Mouse (Mus musculus) lung, adult 2 months (tissue): ENCODE data around the gene Napa. TPM values are rescaled to one million over a fixed set of nuclear protein-coding genes. Genes with fewer than 3 reads are reported as not detected.
A peak's percentile ranks its signal among the peaks of the same experiment; 100 is the strongest.

ENCODE experiments used
- DNase-seq: peaks from one replicate; pipeline ENCODE4 v3.0.0; 2022
- H3K4me1 ChIP-seq: fragments of 200-500 bp; 2 replicates; pipeline ENCODE4 v1.6.1; 2011; ENCODE audit warnings: low read length; ENCODE audit not compliant: control insufficient read depth, insufficient read depth
- H3K4me3 ChIP-seq: fragments of 200-500 bp; replicated peaks from 2 replicates; pipeline ENCODE3; 2011; ENCODE audit warnings: low read depth, mild to moderate bottlenecking, control low read depth, low read length; ENCODE audit errors: extremely low read depth
- CTCF ChIP-seq: fragments of 200-500 bp; IDR thresholded peaks from 2 replicates; pipeline ENCODE4 v1.5.1; 2011; ENCODE audit warnings: mild to moderate bottlenecking, low read length, control low read depth; ENCODE audit not compliant: insufficient read depth
- POLR2A ChIP-seq: fragments of 200-500 bp; IDR thresholded peaks from 2 replicates; pipeline ENCODE4 v1.6.1; 2011; ENCODE audit warnings: low read depth, mild to moderate bottlenecking, control low read depth, low read length, borderline replicate concordance; ENCODE audit errors: extremely low read depth
- WGBS: fragments of 180-500 bp; shearing (Covaris S2); methylation state at CpG from one replicate; pipeline ENCODE4 v1.1.7; 2018; 5-methylcytosine and 5-hydroxymethylcytosine counted together
- polyA plus RNA-seq: library from polyadenylated mRNA; depleted of rRNA; stranded (reverse); fragments of >200 nt; gene quantifications from 2 replicates; pipeline ENCODE4 v1.2.3, GENCODE M21; 2012; rRNA removed

The Napa gene
- polyA plus RNA-seq, 1 experiment = 157 TPM

- WGBS = 54% methylated on average over 9 of the region's 9 CpGs
- Histone ChIP-seq H3K4me1 (no peaks in the 10 kb centered on the region), H3K4me3 (no peak overlapping the region)
- TF ChIP-seq POLR2A = no peak
- no peak for TF ChIP-seq CTCF
- DNase-seq = no peak
Measured at GRCm38 (mm10) chr7:16150191-16151145, 52.2 kb downstream of the Napa start.

- 20% methylated on average over 10 of the region's 10 CpGs for WGBS
- DNase-seq = peak; percentile 44
- Histone ChIP-seq H3K4me1 (no peaks in the 10 kb centered on the region; the same call in 1 of the 2 replicates), H3K4me3 (no peak overlapping the region)
- TF ChIP-seq POLR2A (no peak), CTCF (peak; percentile 56)
Measured at GRCm38 (mm10) chr7:16153522-16153921, 55.3 kb downstream of the Napa start.

- Histone ChIP-seq H3K4me3 (no peak overlapping the region), H3K4me1 (no peaks in the 10 kb centered on the region; the same call in 1 of the 2 replicates)
- TF ChIP-seq POLR2A (no peak), CTCF (no peak)
- DNase-seq = no peak
- WGBS = 46% methylated on average over 9 of the region's 9 CpGs
Measured at GRCm38 (mm10) chr7:16155132-16155872, 57.0 kb downstream of the Napa start.

- H3K4me1 ChIP-seq = no peaks in the 10 kb centered on the region; the same call in 1 of the 2 replicates
- 51% methylated on average over 8 of the region's 8 CpGs for WGBS
- no peak overlapping the region for H3K4me3 ChIP-seq
- TF ChIP-seq CTCF (no peak), POLR2A (no peak)
- DNase-seq = no peak
Measured at GRCm38 (mm10) chr7:16156105-16156714, 58.0 kb downstream of the Napa start.

GRCm38 (mm10) chr7:16158735-16159134 lies 60.5 kb downstream of the Napa start:
- no peak for DNase-seq
- H3K4me1 ChIP-seq = no peaks in the 10 kb centered on the region; the same call in 1 of the 2 replicates
- TF ChIP-seq POLR2A = no peak
- TF ChIP-seq CTCF = no peak
- WGBS = 10% methylated on average over 39 of the region's 39 CpGs
- no peak overlapping the region for H3K4me3 ChIP-seq

GRCm38 (mm10) chr7:16160702-16161101 lies 62.4 kb downstream of the Napa start:
- no peak overlapping the region for H3K4me3 ChIP-seq
- WGBS = 63% methylated on average over 3 of the region's 3 CpGs
- no peak for DNase-seq
- TF ChIP-seq POLR2A (no peak), CTCF (no peak)
- no peaks in the 10 kb centered on the region for H3K4me1 ChIP-seq

- no peak overlapping the region for H3K4me3 ChIP-seq
- H3K4me1 ChIP-seq = no peaks in the 10 kb centered on the region
- no peak for DNase-seq
- TF ChIP-seq POLR2A (no peak), CTCF (no peak)
- 88% methylated on average over 9 of the region's 9 CpGs for WGBS
Measured at GRCm38 (mm10) chr7:16161302-16161701, 63.0 kb downstream of the Napa start.

GRCm38 (mm10) chr7:16162036-16162435 lies 63.8 kb downstream of the Napa start:
- WGBS = 72% methylated on average over 7 of the region's 7 CpGs
- Histone ChIP-seq H3K4me3 (no peak overlapping the region), H3K4me1 (no peaks in the 10 kb centered on the region)
- TF ChIP-seq POLR2A (no peak), CTCF (no peak)
- DNase-seq = no peak

Other genes with a start within 250 kb of the Napa start
- gene Crx, start 218.5 kb upstream of the Napa start, polyA plus RNA-seq = not detected in 2 replicates
- gene Crxos, start 215.8 kb upstream of the Napa start, polyA plus RNA-seq = not detected in 2 replicates
- gene Selenow, start 176.1 kb upstream of the Napa start, polyA plus RNA-seq = 480 and 641 TPM in 2 replicates
- 119 and 128 TPM in 2 replicates for gene Nop53, start 152.4 kb upstream of the Napa start, polyA plus RNA-seq
- gene Ehd2, start 130.9 kb upstream of the Napa start, polyA plus RNA-seq = 219 and 232 TPM in 2 replicates
- gene Bicra, start 50.5 kb upstream of the Napa start, polyA plus RNA-seq = 19.0 and 21.2 TPM in 2 replicates
- gene Zfp541, start 36.6 kb upstream of the Napa start, polyA plus RNA-seq = 0.02 and 0.04 TPM in 2 replicates
- 25.5 and 28.3 TPM in 2 replicates for gene Kptn, start 21.4 kb downstream of the Napa start, polyA plus RNA-seq
- 0.85 TPM in 2 replicates for gene Slc8a2, start 31.4 kb downstream of the Napa start, polyA plus RNA-seq
- 19.4 and 23.4 TPM in 2 replicates for gene Meis3, start 76.6 kb downstream of the Napa start, polyA plus RNA-seq
- 28.4 and 39.4 TPM in 2 replicates for gene Dhx34, start 123.6 kb downstream of the Napa start, polyA plus RNA-seq
- gene C5ar2, start 145.7 kb downstream of the Napa start, polyA plus RNA-seq = 2.3 and 3.2 TPM in 2 replicates
- gene C5ar1, start 161.1 kb downstream of the Napa start, polyA plus RNA-seq = 36.1 and 39.2 TPM in 2 replicates
- gene Inafm1, start 175.2 kb downstream of the Napa start, polyA plus RNA-seq = 54.0 and 76.4 TPM in 2 replicates
- gene Ccdc9, start 188.3 kb downstream of the Napa start, polyA plus RNA-seq = 31.2 and 47.3 TPM in 2 replicates
- gene Bbc3, start 209.9 kb downstream of the Napa start, polyA plus RNA-seq = 31.8 and 48.2 TPM in 2 replicates